Mouse (Mus musculus) MEL (cell line): ENCODE data around the gene Aifm2.

Source experiments
- CTCF ChIP-seq, 3 experiments: IDR thresholded peaks in 2 of 3; conservative IDR thresholded peaks in 1 of 3; 2 replicates each; pipeline ENCODE4 v1.5.1; 2011 to 2012; ENCODE audit warnings: low read length in 3 of 3, low read depth in 2 of 3, mild to moderate bottlenecking in 2 of 3, improper control_type of control experiment in 1 of 3, inconsistent platforms in 1 of 3, mixed read lengths in 1 of 3, moderate library complexity in 1 of 3; ENCODE audit not compliant: control insufficient read depth in 1 of 3, insufficient read depth in 1 of 3, poor library complexity in 1 of 3, severe bottlenecking in 1 of 3
- ELF1 ChIP-seq: IDR thresholded peaks from 2 replicates; pipeline ENCODE4 v1.6.1; 2014; ENCODE audit warnings: low read depth, mild to moderate bottlenecking, inconsistent platforms, low read length, improper control_type of control experiment, moderate library complexity
- EP300 ChIP-seq, 2 experiments: IDR thresholded peaks; 2 replicates each; pipeline ENCODE4 v1.6.1; 2011; ENCODE audit warnings: improper control_type of control experiment in 2 of 2, low read length in 2 of 2, low read depth in 1 of 2, mild to moderate bottlenecking in 1 of 2
- GATA1 ChIP-seq: IDR thresholded peaks from 2 replicates; pipeline ENCODE4 v1.6.1; 2011; ENCODE audit warnings: low read depth, low read length, improper control_type of control experiment
- KAT2A ChIP-seq: conservative IDR thresholded peaks from 2 replicates; pipeline ENCODE4 v1.6.1; 2012; ENCODE audit warnings: low read depth, low read length, improper control_type of control experiment, inconsistent platforms
- MEF2A ChIP-seq: IDR thresholded peaks from 2 replicates; pipeline ENCODE4 v1.6.1; 2014; ENCODE audit warnings: low read depth, mild to moderate bottlenecking, inconsistent platforms, low read length, improper control_type of control experiment; ENCODE audit not compliant: poor library complexity, insufficient replicate concordance, severe bottlenecking; ENCODE audit errors: extremely low read depth
- MXI1 ChIP-seq: IDR thresholded peaks from 2 replicates; pipeline ENCODE4 v1.6.1; 2011; ENCODE audit warnings: mild to moderate bottlenecking, low read depth, low read length, improper control_type of control experiment
- POLR2A ChIP-seq, 2 experiments: IDR thresholded peaks; 2 replicates each; pipeline ENCODE4 v1.6.1; 2011 to 2012; ENCODE audit warnings: low read length in 2 of 2, mild to moderate bottlenecking in 2 of 2, control low read depth in 1 of 2, improper control_type of control experiment in 1 of 2, low read depth in 1 of 2, moderate library complexity in 1 of 2; ENCODE audit not compliant: control insufficient read depth in 1 of 2, insufficient read depth in 1 of 2, poor library complexity in 1 of 2
- TAL1 ChIP-seq: IDR thresholded peaks from 2 replicates; pipeline ENCODE4 v1.6.1; 2012; ENCODE audit warnings: mild to moderate bottlenecking, inconsistent platforms, low read length, moderate library complexity, mixed read lengths
- TBP ChIP-seq: IDR thresholded peaks from 2 replicates; pipeline ENCODE4 v1.8.0; 2011; ENCODE audit warnings: low read depth, low read length, improper control_type of control experiment
- TCF12 ChIP-seq: IDR thresholded peaks from 2 replicates; pipeline ENCODE4 v1.6.1; 2014; ENCODE audit warnings: low read depth, mild to moderate bottlenecking, inconsistent platforms, low read length, improper control_type of control experiment, moderate library complexity
- USF1 ChIP-seq: IDR thresholded peaks from 2 replicates; pipeline ENCODE4 v1.6.1; 2014; ENCODE audit warnings: low read depth, mild to moderate bottlenecking, inconsistent platforms, low read length, improper control_type of control experiment, moderate library complexity
- ZC3H11A ChIP-seq: IDR thresholded peaks from 2 replicates; pipeline ENCODE4 v1.6.1; 2012; ENCODE audit warnings: low read depth, mild to moderate bottlenecking, inconsistent platforms, low read length, improper control_type of control experiment
- ZKSCAN1 ChIP-seq: IDR thresholded peaks from 2 replicates; pipeline ENCODE4 v1.6.1; 2012; ENCODE audit warnings: low read depth, mild to moderate bottlenecking, inconsistent platforms, low read length, improper control_type of control experiment, moderate library complexity

- TF ChIP-seq CTCF (IDR thresholded peaks at IDR 0.05 in 2 of 3, conservative IDR thresholded peaks at IDR 0.05 in 1 of 3; ENCODE audit: control insufficient read depth in 1 of 3, insufficient read depth in 1 of 3, low read depth in 2 of 3, low read length in 3 of 3, poor library complexity in 1 of 3, severe bottlenecking in 1 of 3) (peak in 2 of 3 experiments; percentile 11 to 21; a peak in 2 of 6 replicates), GATA1 (no peak), ZC3H11A (no peak), TBP (no peak), EP300 (IDR thresholded peaks at IDR 0.05; ENCODE audit: low read depth in 1 of 2, low read length in 2 of 2) (no peak), MXI1 (no peak), ZKSCAN1 (no peak), USF1 (no peak), POLR2A (IDR thresholded peaks at IDR 0.05; ENCODE audit: control insufficient read depth in 1 of 2, insufficient read depth in 1 of 2, low read depth in 1 of 2, low read length in 2 of 2, poor library complexity in 1 of 2) (no peak), ELF1 (no peak), MEF2A (no peak), TAL1 (no peak), TCF12 (no peak), KAT2A (no peak)
These were observed 26.8 kb downstream of the Aifm2 start for GRCm38 (mm10) chr10:61741873-61742272.
